Mouse (Mus musculus) adrenal gland, adult 8-10 months (tissue): ENCODE measurements at regions not wholly inside any gene's neighbourhood (a gene's known extent, or its start where the extent isn't known, plus 50 kb on each side); places are given as distances from the start of the nearest gene placed in this dataset.

Source experiments
- DNase-seq: peaks from one replicate; pipeline ENCODE4 v3.0.0; 2022

- no peak for DNase-seq
Measured at GRCm38 (mm10) chr12:10572378-10572650, 181.7 kb downstream of the Rdh14 start.

- DNase-seq: no peak
Measured at GRCm38 (mm10) chr12:10573381-10573780, 182.8 kb downstream of the Rdh14 start.

GRCm38 (mm10) chr12:10582840-10583614 lies 192.5 kb downstream of the Rdh14 start:
- DNase-seq: no peak

GRCm38 (mm10) chr12:10584026-10584425 lies 193.5 kb downstream of the Rdh14 start:
- DNase-seq: no peak

GRCm38 (mm10) chr12:10589537-10589936 lies 199.0 kb downstream of the Rdh14 start:
- DNase-seq: peak; percentile 14

GRCm38 (mm10) chr12:10597976-10598746 lies 207.6 kb downstream of the Rdh14 start:
- peak; percentile 4 for DNase-seq

- DNase-seq: no peak
Measured at GRCm38 (mm10) chr12:10600111-10600510, 209.5 kb downstream of the Rdh14 start.

GRCm38 (mm10) chr12:10618319-10618718 lies 227.7 kb downstream of the Rdh14 start:
- DNase-seq: no peak

- DNase-seq: no peak
Measured at GRCm38 (mm10) chr12:10620541-10620940, 230.0 kb downstream of the Rdh14 start.

- DNase-seq: no peak
Measured at GRCm38 (mm10) chr12:10638591-10638990, 248.0 kb downstream of the Rdh14 start.

GRCm38 (mm10) chr12:10654466-10655184 lies 264.1 kb downstream of the Rdh14 start:
- no peak for DNase-seq

GRCm38 (mm10) chr12:10655185-10655544 lies 264.6 kb downstream of the Rdh14 start:
- no peak for DNase-seq

GRCm38 (mm10) chr12:10658826-10659225 lies 268.3 kb downstream of the Rdh14 start:
- no peak for DNase-seq

- no peak for DNase-seq
Measured at GRCm38 (mm10) chr12:10686747-10687146, 296.2 kb downstream of the Rdh14 start.
